Mouse (Mus musculus): ENCODE data around the gene Cebpg. TPM values are rescaled to one million over a fixed set of nuclear protein-coding genes. Genes with fewer than 3 reads are reported as not detected.
A peak's percentile ranks its signal among the peaks of the same experiment; 100 is the strongest.

The Cebpg gene
- polyA plus RNA-seq, 1 experiment: 30.8 TPM

DNA sequence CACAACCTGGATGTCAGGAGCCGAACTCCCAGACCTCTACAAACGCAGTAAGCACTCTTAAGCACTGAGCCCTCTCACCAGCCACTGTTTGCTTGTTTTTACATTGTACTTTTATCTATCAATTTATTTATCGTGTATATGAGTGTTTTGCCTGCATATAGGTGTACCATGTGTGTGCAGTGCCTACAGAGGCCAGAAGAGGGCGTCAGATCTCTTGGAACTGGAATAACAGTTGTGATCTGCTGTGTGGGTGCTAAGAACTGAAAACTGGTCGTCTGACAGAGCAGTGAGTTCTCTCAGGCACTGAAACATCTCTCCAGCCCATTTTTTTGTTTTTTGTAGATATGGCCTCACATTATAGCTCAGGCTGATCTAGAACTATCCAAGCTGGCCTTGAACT is 3.1 kb upstream of the Cebpg start:
- no peaks in the 10 kb centered on the region for H3K27me3 ChIP-seq (ENCODE audit: control insufficient read depth, insufficient read depth, low read length)
- no peak overlapping the region for H3K27ac ChIP-seq (ENCODE audit: control insufficient read depth, insufficient read depth, low read depth, low read length)
- peaks cover 2% of the 10 kb centered on the region for H3K4me1 ChIP-seq (ENCODE audit: control insufficient read depth, insufficient read depth, low read length)
- H3K36me3 ChIP-seq (ENCODE audit: control insufficient read depth, insufficient read depth, low read length): no peaks in the 10 kb centered on the region
- no peak overlapping the region for H3K4me3 ChIP-seq (ENCODE audit: control insufficient read depth, low read depth, low read length)
- TF ChIP-seq POLR2A (IDR thresholded peaks at IDR 0.05; ENCODE audit: control insufficient read depth, low read depth, low read length): no peak
- no peak for TF ChIP-seq CTCF (IDR thresholded peaks at IDR 0.05; ENCODE audit: control insufficient read depth, insufficient read depth, insufficient replicate concordance, low read depth, low read length)

DNA sequence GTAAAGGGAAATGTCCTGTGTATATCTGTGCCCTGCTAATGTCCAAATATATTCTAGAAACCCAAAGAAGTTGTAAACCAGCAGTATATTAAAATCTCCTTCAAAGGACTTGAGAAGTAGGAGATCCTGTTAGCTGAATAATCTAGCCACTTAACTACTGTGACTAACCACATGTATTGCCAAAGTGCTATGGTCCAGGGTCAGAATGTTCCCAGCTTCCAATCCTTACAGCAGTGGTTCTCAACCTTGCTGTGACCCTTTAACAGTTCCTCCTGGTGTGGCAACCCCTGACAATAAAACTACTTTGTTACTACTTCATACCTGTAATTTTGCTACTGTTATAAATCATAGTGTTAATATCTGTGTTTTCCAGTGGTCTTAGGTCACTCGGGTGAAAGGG is 2.0 kb upstream of the Cebpg start:
- TF ChIP-seq POLR2A (IDR thresholded peaks at IDR 0.05; ENCODE audit: control insufficient read depth, low read depth, low read length) (no peak), CTCF (IDR thresholded peaks at IDR 0.05; ENCODE audit: control insufficient read depth, insufficient read depth, insufficient replicate concordance, low read depth, low read length) (no peak)

DNA sequence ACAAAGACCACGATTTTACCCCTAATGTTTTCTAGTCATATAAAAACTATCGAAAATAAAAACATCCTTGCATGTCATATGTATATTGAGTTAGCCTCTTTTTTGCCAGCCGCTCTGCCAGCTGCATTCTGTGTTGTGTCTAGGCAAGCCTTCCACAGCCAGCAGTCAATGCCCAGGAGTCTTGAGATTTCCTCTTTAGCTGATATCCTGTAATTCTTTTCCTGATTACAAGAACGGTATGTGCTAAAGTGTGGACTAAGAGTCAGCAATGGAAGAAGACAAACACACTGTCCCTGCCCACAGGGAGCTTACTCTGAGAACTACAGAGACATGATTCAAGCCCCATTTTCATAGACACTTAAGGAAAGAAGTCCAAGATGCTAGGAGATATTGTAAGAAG is 1.2 kb upstream of the Cebpg start:
- Histone ChIP-seq H3K27ac (ENCODE audit: control insufficient read depth, insufficient read depth, low read depth, low read length) (no peak overlapping the region), H3K4me1 (ENCODE audit: control insufficient read depth, insufficient read depth, low read length) (peaks cover 2% of the 10 kb centered on the region), H3K36me3 (ENCODE audit: control insufficient read depth, insufficient read depth, low read length) (no peaks in the 10 kb centered on the region), H3K4me3 (ENCODE audit: control insufficient read depth, low read depth, low read length) (no peak overlapping the region; the same call in 1 of the 2 replicates), H3K27me3 (ENCODE audit: control insufficient read depth, insufficient read depth, low read length) (no peaks in the 10 kb centered on the region)
- TF ChIP-seq CTCF (IDR thresholded peaks at IDR 0.05; ENCODE audit: control insufficient read depth, insufficient read depth, insufficient replicate concordance, low read depth, low read length) (no peak), POLR2A (IDR thresholded peaks at IDR 0.05; ENCODE audit: control insufficient read depth, low read depth, low read length) (no peak)

More for the DNA sequence above, 2.0 kb upstream of the Cebpg start:
- H3K36me3 ChIP-seq (ENCODE audit: control insufficient read depth, insufficient read depth, low read length): no peaks in the 10 kb centered on the region
- H3K4me1 ChIP-seq (ENCODE audit: control insufficient read depth, insufficient read depth, low read length): peaks cover 2% of the 10 kb centered on the region
- no peak overlapping the region for H3K27ac ChIP-seq (ENCODE audit: control insufficient read depth, insufficient read depth, low read depth, low read length)
- H3K4me3 ChIP-seq (ENCODE audit: control insufficient read depth, low read depth, low read length): no peak overlapping the region
- no peaks in the 10 kb centered on the region for H3K27me3 ChIP-seq (ENCODE audit: control insufficient read depth, insufficient read depth, low read length)

DNA sequence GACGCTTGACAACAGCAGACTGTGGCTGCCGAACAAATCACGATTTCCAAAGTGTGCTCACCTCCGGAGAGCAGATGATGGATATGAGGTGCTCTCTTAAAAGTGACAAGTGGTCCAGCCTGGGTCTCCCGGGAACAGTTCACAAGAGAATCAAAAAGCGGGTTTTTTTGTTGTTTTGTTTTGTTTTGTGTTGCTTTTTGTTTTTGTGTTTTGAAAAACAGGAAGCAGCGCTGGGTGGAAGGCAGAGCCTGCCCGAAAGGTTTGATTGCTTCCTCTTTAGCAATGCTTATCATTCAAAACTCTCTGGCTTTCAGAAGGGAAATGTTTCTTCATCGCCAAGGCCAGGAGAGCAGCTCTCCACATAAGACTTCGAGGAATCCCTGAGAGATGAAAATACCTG is 626 bp upstream of the Cebpg start:
- Histone ChIP-seq H3K4me1 (ENCODE audit: control insufficient read depth, insufficient read depth, low read length) (peaks cover 2% of the 10 kb centered on the region), H3K36me3 (ENCODE audit: control insufficient read depth, insufficient read depth, low read length) (no peaks in the 10 kb centered on the region), H3K4me3 (ENCODE audit: control insufficient read depth, low read depth, low read length) (peak overlapping the region; percentile 95), H3K27ac (ENCODE audit: control insufficient read depth, insufficient read depth, low read depth, low read length) (peak overlapping the region; percentile 96), H3K27me3 (ENCODE audit: control insufficient read depth, insufficient read depth, low read length) (no peaks in the 10 kb centered on the region)
- TF ChIP-seq CTCF (IDR thresholded peaks at IDR 0.05; ENCODE audit: control insufficient read depth, insufficient read depth, insufficient replicate concordance, low read depth, low read length) (no peak), POLR2A (IDR thresholded peaks at IDR 0.05; ENCODE audit: control insufficient read depth, low read depth, low read length) (no peak)

DNA sequence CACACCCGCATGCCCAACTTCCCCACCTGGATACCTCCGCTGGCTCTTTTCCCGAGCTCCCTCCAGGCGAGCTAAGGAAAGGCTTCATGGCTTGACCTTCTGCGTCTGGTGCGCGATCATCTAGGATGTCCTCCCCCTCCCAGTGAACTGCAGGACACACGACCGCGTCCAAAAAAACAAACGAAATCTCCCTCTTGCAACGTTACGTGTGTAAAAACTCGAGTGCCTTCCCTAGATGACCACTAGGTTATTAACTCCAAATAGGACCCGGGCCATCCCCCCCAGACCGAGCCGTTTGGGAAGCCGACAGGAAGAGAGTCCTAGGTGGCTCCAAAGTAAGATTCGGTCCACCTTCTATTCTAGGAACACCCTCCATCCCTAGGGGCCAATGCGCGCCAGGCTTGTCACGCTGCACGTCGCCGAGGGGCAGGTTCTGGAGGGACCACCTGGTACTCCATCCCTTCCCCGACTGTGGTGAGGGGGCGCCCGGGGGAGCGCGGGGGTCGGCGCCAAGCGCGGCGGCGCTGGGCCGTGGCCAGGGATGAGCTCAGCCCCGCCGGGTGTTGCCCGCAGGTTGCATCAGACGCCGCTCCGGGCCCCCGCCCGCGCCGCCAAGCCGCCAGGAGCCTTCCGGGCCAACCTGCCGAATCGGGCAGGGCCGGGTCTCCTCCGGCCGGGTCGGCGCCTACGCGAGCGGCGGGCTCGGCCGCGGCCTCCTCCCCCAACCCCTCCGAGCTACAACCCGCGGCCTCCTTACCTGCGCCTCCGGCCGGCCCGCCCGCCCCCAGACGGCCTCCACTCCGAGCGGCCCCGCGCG is 546 bp downstream of the Cebpg start:
- H3K27ac ChIP-seq (ENCODE audit: control insufficient read depth, insufficient read depth, low read depth, low read length): peak overlapping the region; percentile 93
- H3K4me1 ChIP-seq (ENCODE audit: control insufficient read depth, insufficient read depth, low read length): peaks cover 2% of the 10 kb centered on the region
- H3K36me3 ChIP-seq (ENCODE audit: control insufficient read depth, insufficient read depth, low read length): no peaks in the 10 kb centered on the region
- TF ChIP-seq CTCF (IDR thresholded peaks at IDR 0.05; ENCODE audit: control insufficient read depth, insufficient read depth, insufficient replicate concordance, low read depth, low read length) (0 out of 2 replicates have a peak, but pooled peaks have one; percentile 1), POLR2A (IDR thresholded peaks at IDR 0.05; ENCODE audit: control insufficient read depth, low read depth, low read length) (no peak; the same call in 1 of the 2 replicates)
- H3K27me3 ChIP-seq (ENCODE audit: control insufficient read depth, insufficient read depth, low read length): no peaks in the 10 kb centered on the region
- peak overlapping the region; percentile 95 for H3K4me3 ChIP-seq (ENCODE audit: control insufficient read depth, low read depth, low read length)

- no peak for TF ChIP-seq CTCF (IDR thresholded peaks at IDR 0.05; ENCODE audit: control insufficient read depth, insufficient read depth, insufficient replicate concordance, low read depth, low read length)
- TF ChIP-seq POLR2A (IDR thresholded peaks at IDR 0.05; ENCODE audit: control insufficient read depth, low read depth, low read length): no peak
- Histone ChIP-seq H3K27me3 (ENCODE audit: control insufficient read depth, insufficient read depth, low read length) (no peaks in the 10 kb centered on the region), H3K36me3 (ENCODE audit: control insufficient read depth, insufficient read depth, low read length) (no peaks in the 10 kb centered on the region; the same call in 1 of the 2 replicates), H3K27ac (ENCODE audit: control insufficient read depth, insufficient read depth, low read depth, low read length) (peak overlapping the region; percentile 93; the same call in 1 of the 2 replicates), H3K4me1 (ENCODE audit: control insufficient read depth, insufficient read depth, low read length) (peaks cover 2% of the 10 kb centered on the region), H3K4me3 (ENCODE audit: control insufficient read depth, low read depth, low read length) (peak overlapping the region; percentile 95)
Observed at GRCm38 (mm10) chr7:35054977-35055618, 1.3 kb downstream of the Cebpg start.

DNA sequence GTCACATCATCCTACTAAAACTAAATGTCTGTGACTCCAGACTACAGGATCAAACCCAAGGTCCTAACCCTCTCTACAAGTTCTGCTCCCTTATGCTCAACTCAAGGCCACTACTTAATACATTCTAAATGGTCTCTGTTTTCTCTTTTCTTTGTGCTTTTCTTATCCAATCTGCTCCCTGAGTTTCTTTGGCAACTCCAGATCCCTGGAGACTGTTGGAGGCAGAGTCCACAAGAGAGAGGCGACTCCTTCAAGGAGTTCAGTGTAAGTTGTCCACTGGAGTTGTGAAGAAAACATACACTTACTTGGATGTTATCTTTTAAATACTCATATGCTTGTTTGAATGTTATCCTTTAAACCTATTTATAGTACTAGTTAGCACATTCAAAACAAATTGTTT is 2.1 kb downstream of the Cebpg start:
- no peaks in the 10 kb centered on the region; the same call in 1 of the 2 replicates for H3K36me3 ChIP-seq (ENCODE audit: control insufficient read depth, insufficient read depth, low read length)
- no peak overlapping the region for H3K27ac ChIP-seq (ENCODE audit: control insufficient read depth, insufficient read depth, low read depth, low read length)
- TF ChIP-seq CTCF (IDR thresholded peaks at IDR 0.05; ENCODE audit: control insufficient read depth, insufficient read depth, insufficient replicate concordance, low read depth, low read length) (no peak), POLR2A (IDR thresholded peaks at IDR 0.05; ENCODE audit: control insufficient read depth, low read depth, low read length) (no peak)
- no peaks in the 10 kb centered on the region for H3K27me3 ChIP-seq (ENCODE audit: control insufficient read depth, insufficient read depth, low read length)
- peaks cover 2% of the 10 kb centered on the region for H3K4me1 ChIP-seq (ENCODE audit: control insufficient read depth, insufficient read depth, low read length)
- H3K4me3 ChIP-seq (ENCODE audit: control insufficient read depth, low read depth, low read length): no peak overlapping the region; the same call in 1 of the 2 replicates

Measured in testis, adult 2 months (tissue).